Mouse (Mus musculus) liver, embryonic 18 days (tissue): Measurements from ENCODE around the gene Vcam1. TPM values are rescaled to one million over a fixed set of nuclear protein-coding genes. Genes with fewer than 3 reads are reported as not detected.

ENCODE experiments used
- polyA plus RNA-seq: library from polyadenylated mRNA; depleted of rRNA; stranded (reverse); fragments of >200 nt; gene quantifications from 2 replicates; pipeline ENCODE4 v1.2.3, GENCODE M21; 2012; rRNA removed

The Vcam1 gene
- 45.1 and 53.0 TPM in 2 replicates for polyA plus RNA-seq

GRCm38 (mm10) chr3:116129259-116129738 lies at the start of gene Vcam1:
Vcam1 (minus strand) TSS chr3:116129688.

Other genes with a start within 250 kb of the Vcam1 start
- gene Dph5, start 241.9 kb downstream of the Vcam1 start, polyA plus RNA-seq = 8.9 and 10.3 TPM in 2 replicates
- gene Slc30a7, start 122.3 kb downstream of the Vcam1 start, polyA plus RNA-seq = 7.8 and 10.7 TPM in 2 replicates
- gene Extl2, start 122.2 kb downstream of the Vcam1 start, polyA plus RNA-seq = 1.8 and 6.3 TPM in 2 replicates
- gene Gpr88, start 123.8 kb upstream of the Vcam1 start, polyA plus RNA-seq = 0.68 and 1.2 TPM in 2 replicates